Mouse (Mus musculus) ES-Bruce4 (cell line): ENCODE measurements around the gene Lysmd1. TPM values are rescaled to one million over a fixed set of nuclear protein-coding genes. Genes with fewer than 3 reads are reported as not detected.

ENCODE experiments used
- H3K27ac ChIP-seq: 2 replicates; pipeline ENCODE4 v1.5.1; 2012; ENCODE audit warnings: low read length, inconsistent platforms; ENCODE audit not compliant: insufficient read depth
- H3K27me3 ChIP-seq: 2 replicates; pipeline ENCODE4 v1.6.1; 2012; ENCODE audit warnings: mild to moderate bottlenecking, low read length, inconsistent platforms; ENCODE audit not compliant: control insufficient read depth, poor library complexity, insufficient read depth, severe bottlenecking
- H3K36me3 ChIP-seq: 2 replicates; pipeline ENCODE4 v1.6.1; 2012; ENCODE audit warnings: inconsistent platforms, mild to moderate bottlenecking, low read length, moderate library complexity; ENCODE audit not compliant: control insufficient read depth, poor library complexity, insufficient read depth, severe bottlenecking
- H3K4me1 ChIP-seq: one replicate; pipeline ENCODE4 v1.8.1; 2011; ENCODE audit warnings: low read length; ENCODE audit not compliant: control insufficient read depth, insufficient read depth
- H3K4me3 ChIP-seq: 2 replicates; pipeline ENCODE4 v1.5.1; 2011; ENCODE audit warnings: low read depth, mild to moderate bottlenecking, low read length
- H3K9ac ChIP-seq: 2 replicates; pipeline ENCODE4 v1.6.1; 2012; ENCODE audit warnings: low read depth, mild to moderate bottlenecking, inconsistent platforms; ENCODE audit not compliant: poor library complexity, severe bottlenecking
- H3K9me3 ChIP-seq: replicated peaks from 2 replicates; pipeline ENCODE4 v1.6.1; 2012; ENCODE audit warnings: mild to moderate bottlenecking, low read length, inconsistent platforms; ENCODE audit not compliant: control insufficient read depth, poor library complexity, insufficient read depth, severe bottlenecking
- CTCF ChIP-seq: IDR thresholded peaks from one replicate; pipeline ENCODE4 v1.8.1; 2011; ENCODE audit warnings: low read depth, low read length
- EP300 ChIP-seq: IDR thresholded peaks from 2 replicates; pipeline ENCODE4 v1.6.1; 2011; ENCODE audit warnings: low read depth, low read length; ENCODE audit not compliant: insufficient read depth
- POLR2A ChIP-seq: IDR thresholded peaks from one replicate; pipeline ENCODE4 v1.8.1; 2011; ENCODE audit warnings: low read length; ENCODE audit not compliant: insufficient read depth
- polyA plus RNA-seq: library from polyadenylated mRNA; stranded (reverse); fragments of >200 nt; gene quantifications from 2 replicates; pipeline ENCODE4 v1.2.4, GENCODE M21; 2011; ENCODE audit warnings: low read depth; ENCODE audit not compliant: missing spikeins, insufficient read depth, insufficient read length

Gene Lysmd1
- polyA plus RNA-seq, 1 experiment, result 5.7 TPM

DNA sequence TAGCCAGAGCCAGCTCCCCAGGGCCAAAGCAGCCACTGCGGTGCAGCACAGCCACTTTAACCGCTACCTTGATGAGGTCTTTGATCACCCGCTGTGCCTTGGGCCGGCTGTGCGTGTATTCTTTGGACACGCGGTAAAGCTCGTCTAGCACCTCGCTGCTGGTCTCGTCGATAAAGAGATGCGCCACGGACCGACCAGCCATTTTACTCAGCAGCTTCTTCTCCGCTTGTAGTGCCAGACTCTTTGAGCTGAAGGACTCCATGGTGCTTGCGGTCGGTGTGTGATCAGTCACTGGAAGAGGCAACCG lies 6.4 kb downstream of the Lysmd1 start:
- peaks cover 2% of the 10 kb centered on the region for H3K4me1 ChIP-seq
- no peaks in the 10 kb centered on the region for H3K9me3 ChIP-seq
- H3K27me3 ChIP-seq, result no peaks in the 10 kb centered on the region
- H3K36me3 ChIP-seq, result no peaks in the 10 kb centered on the region
- TF ChIP-seq CTCF (no peak), EP300 (no peak), POLR2A (no peak)
- no peak overlapping the region for H3K27ac ChIP-seq
- H3K4me3 ChIP-seq, result peak overlapping the region; percentile 32
- peak overlapping the region; percentile 19; the same call in 1 of the 2 replicates for H3K9ac ChIP-seq

DNA sequence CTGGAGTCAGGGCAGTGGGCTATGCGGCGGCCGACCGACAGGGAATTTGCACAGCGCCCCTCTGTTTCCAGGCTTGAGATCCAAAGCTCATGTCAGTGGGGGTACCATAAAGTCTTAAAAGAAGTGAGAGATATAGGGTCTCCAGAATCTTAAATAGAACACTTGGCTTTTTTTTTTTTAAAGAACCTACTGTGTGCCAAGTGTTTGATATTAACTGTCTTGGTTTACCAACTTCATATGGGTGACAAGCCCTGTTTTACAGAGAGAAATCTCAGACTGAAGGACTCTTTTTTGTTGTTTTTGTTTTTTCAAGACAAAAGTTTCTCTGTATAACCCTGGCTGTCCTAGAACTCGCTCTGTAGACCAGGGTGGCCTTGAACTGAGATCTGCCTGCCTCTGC lies 6.9 kb downstream of the Lysmd1 start:
- H3K4me1 ChIP-seq, result peaks cover 2% of the 10 kb centered on the region
- TF ChIP-seq EP300 (no peak), POLR2A (no peak), CTCF (no peak)
- peak overlapping the region; percentile 19; the same call in 1 of the 2 replicates for H3K9ac ChIP-seq

DNA sequence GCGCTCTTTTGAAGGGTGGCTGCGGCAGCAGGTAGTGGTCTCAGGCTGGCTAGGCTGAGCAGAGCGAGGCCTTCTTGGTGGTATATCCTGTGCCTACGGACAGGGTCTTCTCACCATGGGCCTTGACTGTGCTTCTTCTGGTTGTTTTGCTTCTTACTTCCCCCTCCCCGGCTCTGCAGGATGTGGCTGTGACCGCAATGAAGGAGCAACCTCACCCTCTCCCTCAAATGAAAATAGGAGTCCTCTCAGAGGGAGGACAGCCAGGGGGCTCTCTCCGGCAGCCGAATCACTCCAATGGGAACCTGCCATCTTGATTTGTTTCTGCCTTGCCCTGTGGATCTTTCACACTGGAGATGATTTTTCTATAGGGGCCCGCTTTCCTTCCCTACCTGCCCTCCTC lies 7.6 kb downstream of the Lysmd1 start:
- Histone ChIP-seq H3K4me1 (peaks cover 2% of the 10 kb centered on the region), H3K9ac (no peak overlapping the region), H3K36me3 (no peaks in the 10 kb centered on the region), H3K27me3 (no peaks in the 10 kb centered on the region), H3K27ac (no peak overlapping the region), H3K9me3 (no peaks in the 10 kb centered on the region), H3K4me3 (no peak overlapping the region)
- TF ChIP-seq EP300 (no peak), POLR2A (no peak), CTCF (no peak)

More for the DNA sequence above, 6.9 kb downstream of the Lysmd1 start:
- Histone ChIP-seq H3K9me3 (no peaks in the 10 kb centered on the region), H3K4me3 (peak overlapping the region; percentile 32), H3K27ac (no peak overlapping the region), H3K36me3 (no peaks in the 10 kb centered on the region), H3K27me3 (no peaks in the 10 kb centered on the region)

DNA sequence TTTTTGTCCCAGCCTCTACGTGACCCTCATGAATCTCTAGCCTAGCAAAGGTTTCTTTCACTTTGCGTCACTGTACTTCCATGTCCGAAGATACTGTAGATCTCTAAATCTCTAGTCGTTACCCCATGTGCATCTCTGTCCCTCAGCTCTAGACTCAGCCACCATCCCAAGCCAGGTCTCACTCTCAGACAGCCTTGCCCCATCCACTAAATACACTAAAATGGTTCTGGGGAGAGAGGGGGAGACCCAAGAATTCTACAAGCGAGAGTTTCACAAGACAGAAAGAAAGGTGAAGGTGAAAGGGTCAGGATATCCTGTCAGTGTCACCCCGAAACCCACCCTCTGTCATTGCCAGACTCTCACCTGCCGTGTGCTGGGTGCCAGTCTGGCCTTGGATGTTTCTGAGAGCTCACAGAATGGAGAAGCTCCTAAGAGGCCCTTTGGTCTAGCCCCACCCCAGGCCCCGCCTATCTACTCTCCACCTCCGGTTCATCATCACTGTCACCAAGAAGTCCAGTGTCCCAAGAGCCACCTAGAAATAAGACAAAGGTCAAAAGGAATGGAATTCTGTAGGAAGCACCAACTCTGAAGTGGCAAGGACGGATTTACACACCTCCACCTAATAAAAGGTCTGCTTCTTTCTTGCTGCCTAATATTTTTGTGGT lies 8.2 kb downstream of the Lysmd1 start, which contains the start of gene Tnfaip8l2:
TSS of gene Tnfaip8l2 (minus strand) at position 409 of the 665 bp plus-strand sequence.
- H3K27me3 ChIP-seq, result no peaks in the 10 kb centered on the region
- no peaks in the 10 kb centered on the region for H3K9me3 ChIP-seq
- H3K36me3 ChIP-seq, result no peaks in the 10 kb centered on the region
- H3K4me3 ChIP-seq, result no peak within 1 kb of the TSS
- H3K4me1 ChIP-seq, result peaks cover 2% of the 10 kb centered on the region
- no peak within 1 kb of the TSS for H3K27ac ChIP-seq
- H3K9ac ChIP-seq, result no peak within 1 kb of the TSS
- no peak for TF ChIP-seq EP300
- TF ChIP-seq POLR2A, result no peak
- TF ChIP-seq CTCF, result no peak

DNA sequence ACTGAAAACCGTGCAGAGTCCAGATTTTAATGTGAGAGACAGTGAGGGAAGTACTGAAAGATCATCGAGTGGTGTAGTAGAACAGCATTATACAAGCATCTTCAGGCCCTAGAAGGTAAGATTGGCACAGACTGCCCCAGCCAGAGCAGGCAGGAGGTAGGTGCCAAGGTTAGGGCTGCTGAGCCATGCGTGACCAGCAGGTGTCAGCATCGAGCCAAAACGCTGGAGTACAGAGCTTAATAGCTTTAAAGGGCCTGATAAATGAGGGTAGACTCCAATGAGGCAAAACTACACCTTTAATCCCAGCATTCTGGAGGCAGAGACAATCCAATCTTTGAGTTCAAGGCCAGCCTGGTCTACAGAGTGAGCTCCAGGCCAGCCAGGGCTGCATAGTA lies 8.7 kb downstream of the Lysmd1 start:
- Histone ChIP-seq H3K27me3 (no peaks in the 10 kb centered on the region), H3K4me1 (peaks cover 2% of the 10 kb centered on the region), H3K27ac (no peak overlapping the region), H3K36me3 (no peaks in the 10 kb centered on the region), H3K9ac (no peak overlapping the region), H3K4me3 (no peak overlapping the region), H3K9me3 (no peaks in the 10 kb centered on the region)
- TF ChIP-seq CTCF (peak; percentile 97), EP300 (no peak), POLR2A (no peak)

DNA sequence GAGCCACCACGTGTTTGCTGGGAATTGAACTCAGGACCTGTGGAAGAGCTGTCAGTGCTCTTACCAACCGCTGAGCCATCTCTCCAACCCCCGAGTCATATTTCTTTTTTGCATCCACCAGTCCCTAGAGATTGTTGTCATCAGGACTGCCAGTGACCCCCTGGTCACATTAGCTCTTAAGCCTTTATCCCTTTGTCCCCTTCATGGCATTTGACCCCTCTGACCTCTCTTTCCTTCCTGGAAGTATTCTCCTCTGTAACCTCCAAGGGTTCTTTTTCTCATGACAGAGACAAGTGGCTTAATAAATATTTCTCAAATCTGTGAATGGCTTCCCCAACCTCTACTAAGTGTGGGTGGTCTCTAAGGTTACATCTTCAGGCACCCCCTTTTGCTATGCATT lies 14.0 kb downstream of the Lysmd1 start:
- Histone ChIP-seq H3K27me3 (no peaks in the 10 kb centered on the region), H3K9me3 (no peaks in the 10 kb centered on the region), H3K4me3 (no peak overlapping the region), H3K36me3 (no peaks in the 10 kb centered on the region), H3K27ac (no peak overlapping the region), H3K9ac (no peak overlapping the region), H3K4me1 (no peaks in the 10 kb centered on the region)
- no peak for TF ChIP-seq EP300
- no peak for TF ChIP-seq CTCF
